Mouse (Mus musculus): ENCODE data around the gene Gpr152. TPM values are rescaled to one million over a fixed set of nuclear protein-coding genes. Genes with fewer than 3 reads are reported as not detected.
A peak's percentile ranks its signal among the peaks of the same experiment; 100 is the strongest.

The Gpr152 gene
- polyA plus RNA-seq, 1 experiment from 2014 or later, result not detected

- ATAC-seq (replicated peaks; ENCODE audit: low FRiP score) (peak; percentile 49), DNase-seq (ENCODE audit: low spot score) (no peak)
- WGBS, result 11% methylated on average over 11 of the region's 11 CpGs
Observed at GRCm38 (mm10) chr19:4175368-4175947, 35.9 kb downstream of the Gpr152 start, which contains the start of gene Carns1. Carns1 (minus strand) TSS chr19:4175479.

GRCm38 (mm10) chr19:4180411-4180810 lies 40.8 kb downstream of the Gpr152 start:
- Histone ChIP-seq H3K27me3 (replicated peaks; ENCODE audit: control insufficient read depth, insufficient read depth, low read length) (no peaks in the 10 kb centered on the region), H3K27ac (ENCODE audit: low read depth, low read length) (no peak overlapping the region), H3K36me3 (ENCODE audit: control insufficient read depth, insufficient read depth, low read length) (no peaks in the 10 kb centered on the region), H3K4me1 (replicated peaks; ENCODE audit: control insufficient read depth, insufficient read depth, low read length) (peaks cover 11% of the 10 kb centered on the region; the same call in 1 of the 2 replicates), H3K9ac (ENCODE audit: low read depth, low read length) (no peak overlapping the region), H3K4me2 (no peak overlapping the region), H3K9me3 (ENCODE audit: control insufficient read depth, low read length) (no peaks in the 10 kb centered on the region), H3K4me3 (ENCODE audit: low read depth, low read length) (no peak overlapping the region)
- ATAC-seq (replicated peaks; ENCODE audit: low FRiP score), result no peak
- DNase-seq (ENCODE audit: low spot score), result no peak
- WGBS, result 84% methylated on average over 7 of the region's 7 CpGs

More at GRCm38 (mm10) chr19:4175368-4175947, 35.9 kb downstream of the Gpr152 start, which contains the start of gene Carns1:
- no peak within 1 kb of the TSS for H3K27ac ChIP-seq (ENCODE audit: low read depth, low read length)
- H3K9ac ChIP-seq (ENCODE audit: low read depth, low read length), result no peak within 1 kb of the TSS
- H3K4me3 ChIP-seq (ENCODE audit: low read depth, low read length), result no peak within 1 kb of the TSS
- H3K27me3 ChIP-seq (replicated peaks; ENCODE audit: control insufficient read depth, insufficient read depth, low read length), result no peaks in the 10 kb centered on the region
- peak within 1 kb of the TSS; percentile 45 for H3K4me2 ChIP-seq
- H3K36me3 ChIP-seq (ENCODE audit: control insufficient read depth, insufficient read depth, low read length), result no peaks in the 10 kb centered on the region
- no peaks in the 10 kb centered on the region for H3K4me1 ChIP-seq (replicated peaks; ENCODE audit: control insufficient read depth, insufficient read depth, low read length)
- H3K9me3 ChIP-seq (ENCODE audit: control insufficient read depth, low read length), result no peaks in the 10 kb centered on the region

GRCm38 (mm10) chr19:4181892-4182291 lies 42.3 kb downstream of the Gpr152 start:
- H3K4me3 ChIP-seq (ENCODE audit: low read depth, low read length), result no peak overlapping the region
- H3K4me1 ChIP-seq (replicated peaks; ENCODE audit: control insufficient read depth, insufficient read depth, low read length), result peaks cover 13% of the 10 kb centered on the region; the same call in 1 of the 2 replicates
- no peaks in the 10 kb centered on the region for H3K9me3 ChIP-seq (ENCODE audit: control insufficient read depth, low read length)
- ATAC-seq (replicated peaks; ENCODE audit: low FRiP score), result no peak
- no peak overlapping the region for H3K27ac ChIP-seq (ENCODE audit: low read depth, low read length)
- no peak for DNase-seq (ENCODE audit: low spot score)
- no peaks in the 10 kb centered on the region for H3K27me3 ChIP-seq (replicated peaks; ENCODE audit: control insufficient read depth, insufficient read depth, low read length)
- no peaks in the 10 kb centered on the region for H3K36me3 ChIP-seq (ENCODE audit: control insufficient read depth, insufficient read depth, low read length)
- H3K9ac ChIP-seq (ENCODE audit: low read depth, low read length), result no peak overlapping the region
- WGBS, result 47% methylated on average over 3 of the region's 3 CpGs
- no peak overlapping the region for H3K4me2 ChIP-seq

- Histone ChIP-seq H3K9ac (ENCODE audit: low read depth, low read length) (no peak overlapping the region), H3K27ac (ENCODE audit: low read depth, low read length) (no peak overlapping the region), H3K4me1 (replicated peaks; ENCODE audit: control insufficient read depth, insufficient read depth, low read length) (peaks cover 13% of the 10 kb centered on the region; the same call in 1 of the 2 replicates), H3K27me3 (replicated peaks; ENCODE audit: control insufficient read depth, insufficient read depth, low read length) (no peaks in the 10 kb centered on the region), H3K9me3 (ENCODE audit: control insufficient read depth, low read length) (no peaks in the 10 kb centered on the region), H3K4me3 (ENCODE audit: low read depth, low read length) (no peak overlapping the region), H3K36me3 (ENCODE audit: control insufficient read depth, insufficient read depth, low read length) (no peaks in the 10 kb centered on the region), H3K4me2 (no peak overlapping the region)
- DNase-seq (ENCODE audit: low spot score) (no peak), ATAC-seq (replicated peaks; ENCODE audit: low FRiP score) (no peak)
- 80% methylated on average over 2 of the region's 2 CpGs for WGBS
Observed at GRCm38 (mm10) chr19:4183689-4184088, 44.1 kb downstream of the Gpr152 start.

- peak; percentile 14; the same call in 1 of the 2 replicates for ATAC-seq (replicated peaks; ENCODE audit: low FRiP score)
- 46% methylated on average over 15 of the region's 15 CpGs for WGBS
- Histone ChIP-seq H3K9ac (ENCODE audit: low read depth, low read length) (peak overlapping the region; percentile 46; the same call in 1 of the 2 replicates), H3K27ac (ENCODE audit: low read depth, low read length) (peak overlapping the region; percentile 1), H3K4me1 (replicated peaks; ENCODE audit: control insufficient read depth, insufficient read depth, low read length) (peaks cover 13% of the 10 kb centered on the region; the same call in 1 of the 2 replicates), H3K4me3 (ENCODE audit: low read depth, low read length) (no peak overlapping the region), H3K36me3 (ENCODE audit: control insufficient read depth, insufficient read depth, low read length) (no peaks in the 10 kb centered on the region), H3K9me3 (ENCODE audit: control insufficient read depth, low read length) (no peaks in the 10 kb centered on the region), H3K4me2 (peak overlapping the region; percentile 24), H3K27me3 (replicated peaks; ENCODE audit: control insufficient read depth, insufficient read depth, low read length) (no peaks in the 10 kb centered on the region)
- no peak for DNase-seq (ENCODE audit: low spot score)
Observed at GRCm38 (mm10) chr19:4184976-4185975, 45.7 kb downstream of the Gpr152 start.

- Histone ChIP-seq H3K4me3 (ENCODE audit: low read depth, low read length) (no peak overlapping the region), H3K27me3 (replicated peaks; ENCODE audit: control insufficient read depth, insufficient read depth, low read length) (no peaks in the 10 kb centered on the region), H3K4me2 (no peak overlapping the region), H3K36me3 (ENCODE audit: control insufficient read depth, insufficient read depth, low read length) (no peaks in the 10 kb centered on the region), H3K9me3 (ENCODE audit: control insufficient read depth, low read length) (no peaks in the 10 kb centered on the region), H3K9ac (ENCODE audit: low read depth, low read length) (no peak overlapping the region), H3K27ac (ENCODE audit: low read depth, low read length) (no peak overlapping the region), H3K4me1 (replicated peaks; ENCODE audit: control insufficient read depth, insufficient read depth, low read length) (peaks cover 23% of the 10 kb centered on the region)
- no peak for ATAC-seq (replicated peaks; ENCODE audit: low FRiP score)
- WGBS, result 68% methylated on average over 3 of the region's 3 CpGs
- DNase-seq (ENCODE audit: low spot score), result no peak
Observed at GRCm38 (mm10) chr19:4187303-4187702, 47.7 kb downstream of the Gpr152 start.

- Histone ChIP-seq H3K36me3 (ENCODE audit: control insufficient read depth, insufficient read depth, low read length) (peaks cover 7% of the 10 kb centered on the region; the same call in 1 of the 2 replicates), H3K27me3 (replicated peaks; ENCODE audit: control insufficient read depth, insufficient read depth, low read length) (no peaks in the 10 kb centered on the region), H3K4me2 (no peak overlapping the region), H3K4me3 (ENCODE audit: low read depth, low read length) (no peak overlapping the region), H3K27ac (ENCODE audit: low read depth, low read length) (no peak overlapping the region), H3K9me3 (ENCODE audit: control insufficient read depth, low read length) (no peaks in the 10 kb centered on the region), H3K9ac (ENCODE audit: low read depth, low read length) (no peak overlapping the region), H3K4me1 (replicated peaks; ENCODE audit: control insufficient read depth, insufficient read depth, low read length) (peaks cover 33% of the 10 kb centered on the region)
- no peak for ATAC-seq (replicated peaks; ENCODE audit: low FRiP score)
- DNase-seq (ENCODE audit: low spot score), result no peak
- 84% methylated on average over 12 of the region's 12 CpGs for WGBS
Observed at GRCm38 (mm10) chr19:4189051-4189620, 49.5 kb downstream of the Gpr152 start.

GRCm38 (mm10) chr19:4190831-4191334 lies 51.3 kb downstream of the Gpr152 start, which contains the start of gene Tbc1d10c:
Tbc1d10c (minus strand) TSS chr19:4191284.
- 46% methylated on average over 4 of the region's 4 CpGs for WGBS
- no peaks in the 10 kb centered on the region for H3K9me3 ChIP-seq (ENCODE audit: control insufficient read depth, low read length)
- peaks cover 33% of the 10 kb centered on the region for H3K4me1 ChIP-seq (replicated peaks; ENCODE audit: control insufficient read depth, insufficient read depth, low read length)
- peaks cover 25% of the 10 kb centered on the region for H3K36me3 ChIP-seq (ENCODE audit: control insufficient read depth, insufficient read depth, low read length)
- ATAC-seq (replicated peaks; ENCODE audit: low FRiP score) (no peak), DNase-seq (ENCODE audit: low spot score) (no peak)
- H3K4me2 ChIP-seq, result peak within 1 kb of the TSS; percentile 95
- peak within 1 kb of the TSS; percentile 98 for H3K9ac ChIP-seq (ENCODE audit: low read depth, low read length)
- H3K4me3 ChIP-seq (ENCODE audit: low read depth, low read length), result peak within 1 kb of the TSS; percentile 95
- peak within 1 kb of the TSS; percentile 90 for H3K27ac ChIP-seq (ENCODE audit: low read depth, low read length)
- no peaks in the 10 kb centered on the region for H3K27me3 ChIP-seq (replicated peaks; ENCODE audit: control insufficient read depth, insufficient read depth, low read length)
